Comparison of ENCODE assay signal across 30 mouse cellular contexts in genomic region chr1:177002951-177003350, GRCm38 (mm10).
DNase-seq lines count a peak whose midpoint lies in the region; ATAC-seq and TF ChIP-seq lines count a peak whose summit lies in the region.
"Had no signal": no experiment of that assay in that cellular context is flagged by ENCODE, and none has a peak within 500 bp of the region (broad histone marks: within the 10 kb centered on the region; RNA-seq: fewer than 3 reads in every experiment).

No protein-coding gene starts in this region.

- H3K27ac ChIP-seq in embryonic facial prominence, embryonic 12.5 days, result no peak overlapping the region
- no peak overlapping the region for H3K27ac ChIP-seq in embryonic facial prominence, embryonic 10.5 days (replicated peaks)
- H3K27ac ChIP-seq in midbrain, embryonic 10.5 days (replicated peaks), result peak overlapping the region; percentile 53
- H3K27ac ChIP-seq in midbrain, embryonic 14.5 days (replicated peaks; ENCODE audit: low read depth, low read length), result no peak overlapping the region
- no peak overlapping the region for H3K27ac ChIP-seq in forebrain, embryonic 11.5 days (ENCODE audit: low read depth, low read length)
- H3K27ac ChIP-seq in forebrain, embryonic 16.5 days (ENCODE audit: low read length), result peak overlapping the region; percentile 48
- H3K27ac ChIP-seq in intestine, postnatal 0 days (ENCODE audit: low read depth, low read length), result no peak overlapping the region
- H3K27ac ChIP-seq: gastrocnemius, adult 2 months; layer of hippocampus, adult 2 months; left cerebral cortex, adult 2 months; limb, embryonic 13.5 days; stomach, embryonic 15.5 days had no signal

- H3K9me3 ChIP-seq in embryonic facial prominence, embryonic 12.5 days, result no peaks in the 10 kb centered on the region
- no peaks in the 10 kb centered on the region for H3K9me3 ChIP-seq in embryonic facial prominence, embryonic 10.5 days
- no peaks in the 10 kb centered on the region for H3K9me3 ChIP-seq in midbrain, embryonic 10.5 days (replicated peaks)
- H3K9me3 ChIP-seq in midbrain, embryonic 14.5 days (ENCODE audit: control insufficient read depth, low read length), result no peaks in the 10 kb centered on the region
- H3K9me3 ChIP-seq in forebrain, embryonic 11.5 days (ENCODE audit: control insufficient read depth, low read length), result no peaks in the 10 kb centered on the region
- no peaks in the 10 kb centered on the region for H3K9me3 ChIP-seq in forebrain, embryonic 16.5 days (ENCODE audit: control insufficient read depth, low read length)
- H3K9me3 ChIP-seq in intestine, postnatal 0 days (ENCODE audit: control insufficient read depth), result no peaks in the 10 kb centered on the region
- H3K9me3 ChIP-seq: limb, embryonic 13.5 days; megakaryocyte, embryonic 14.5 days; stomach, embryonic 15.5 days had no signal

- 0 out of 2 replicates have a peak, but pooled peaks cover under 1% of the 10 kb centered on the region for H3K27me3 ChIP-seq in embryonic facial prominence, embryonic 12.5 days
- H3K27me3 ChIP-seq in embryonic facial prominence, embryonic 10.5 days (replicated peaks; ENCODE audit: low read depth, poor library complexity, severe bottlenecking), result peaks cover 4% of the 10 kb centered on the region; the same call in 1 of the 2 replicates
- no peaks in the 10 kb centered on the region for H3K27me3 ChIP-seq in midbrain, embryonic 10.5 days (ENCODE audit: low read depth, poor library complexity, severe bottlenecking)
- no peaks in the 10 kb centered on the region for H3K27me3 ChIP-seq in midbrain, embryonic 14.5 days (ENCODE audit: control insufficient read depth, insufficient read depth, low read length)
- no peaks in the 10 kb centered on the region for H3K27me3 ChIP-seq in forebrain, embryonic 11.5 days (ENCODE audit: control insufficient read depth, insufficient read depth, low read length)
- no peaks in the 10 kb centered on the region for H3K27me3 ChIP-seq in forebrain, embryonic 16.5 days (replicated peaks; ENCODE audit: control insufficient read depth, insufficient read depth, low read length)
- H3K27me3 ChIP-seq in intestine, postnatal 0 days (replicated peaks; ENCODE audit: control insufficient read depth, insufficient read depth, low read length), result no peaks in the 10 kb centered on the region
- H3K27me3 ChIP-seq: CH12.LX; megakaryocyte, embryonic 14.5 days; stomach, embryonic 15.5 days had no signal

- H3K4me3 ChIP-seq in embryonic facial prominence, embryonic 12.5 days, result no peak overlapping the region
- no peak overlapping the region for H3K4me3 ChIP-seq in embryonic facial prominence, embryonic 10.5 days
- no peak overlapping the region for H3K4me3 ChIP-seq in midbrain, embryonic 10.5 days
- no peak overlapping the region for H3K4me3 ChIP-seq in midbrain, embryonic 14.5 days (replicated peaks; ENCODE audit: low read depth, low read length)
- H3K4me3 ChIP-seq in forebrain, embryonic 11.5 days (ENCODE audit: low read depth, low read length), result no peak overlapping the region
- H3K4me3 ChIP-seq in forebrain, embryonic 16.5 days (replicated peaks; ENCODE audit: low read length), result no peak overlapping the region
- no peak overlapping the region for H3K4me3 ChIP-seq in intestine, postnatal 0 days (ENCODE audit: low read depth, low read length)
- H3K4me3 ChIP-seq: erythroblast, embryonic 14.5 days; gastrocnemius, adult 2 months; layer of hippocampus, adult 2 months; left cerebral cortex, adult 2 months; limb, embryonic 13.5 days; megakaryocyte, embryonic 14.5 days; stomach, embryonic 15.5 days had no signal

- DNase-seq in embryonic facial prominence, embryonic 10.5 days (ENCODE audit: low spot score), result no peak
- DNase-seq in midbrain, embryonic 10.5 days (ENCODE audit: low spot score), result no peak
- DNase-seq in midbrain, embryonic 14.5 days, result no peak
- peak; percentile 62 for DNase-seq in forebrain, embryonic 11.5 days (ENCODE audit: low spot score)
- no peak for DNase-seq in kidney, adult 8-10 months
- DNase-seq: adrenal gland, adult 2 months; cerebellum, adult 9-10 months; cerebellum, postnatal 36 days; gastrocnemius, adult 2 months; gastrocnemius, postnatal 36 days; heart, adult 18-20 months; heart, postnatal 36 days; kidney, adult 18-20 months; kidney, postnatal 36 days; lung, postnatal 4 days; right cerebral cortex, postnatal 25 days had no signal

- ATAC-seq in embryonic facial prominence, embryonic 12.5 days (ENCODE audit: insufficient number of reproducible peaks, insufficient read depth, low FRiP score, low TSS enrichment), result peak; percentile 32; the same call in 1 of the 2 replicates
- ATAC-seq in midbrain, embryonic 14.5 days (ENCODE audit: low FRiP score, low TSS enrichment), result no peak; the same call in 1 of the 2 replicates
- peak; percentile 61 for ATAC-seq in forebrain, embryonic 11.5 days (replicated peaks; ENCODE audit: low FRiP score)
- ATAC-seq in forebrain, embryonic 16.5 days, result peak; percentile 68
- ATAC-seq in intestine, postnatal 0 days, result no peak
- ATAC-seq: activated CD4-positive, CD25-positive, alpha-beta regulatory T cell, adult 4 months; inflammation-experienced regulatory T-cells, adult 6 months had no signal

- H3K4me2 ChIP-seq in embryonic facial prominence, embryonic 12.5 days (replicated peaks), result no peak overlapping the region
- no peak overlapping the region for H3K4me2 ChIP-seq in midbrain, embryonic 14.5 days (ENCODE audit: low read length)
- no peak overlapping the region for H3K4me2 ChIP-seq in forebrain, embryonic 11.5 days (ENCODE audit: low read depth, low read length, severe bottlenecking)
- H3K4me2 ChIP-seq in forebrain, embryonic 16.5 days (ENCODE audit: low read length), result no peak overlapping the region
- no peak overlapping the region for H3K4me2 ChIP-seq in intestine, postnatal 0 days (replicated peaks; ENCODE audit: low read depth)
- H3K4me2 ChIP-seq: heart, embryonic 11.5 days; limb, embryonic 13.5 days; liver, embryonic 11.5 days; stomach, embryonic 15.5 days had no signal

- no peaks in the 10 kb centered on the region for H3K36me3 ChIP-seq in embryonic facial prominence, embryonic 12.5 days
- H3K36me3 ChIP-seq in embryonic facial prominence, embryonic 10.5 days (replicated peaks), result no peaks in the 10 kb centered on the region
- H3K36me3 ChIP-seq in midbrain, embryonic 10.5 days, result no peaks in the 10 kb centered on the region
- H3K36me3 ChIP-seq in midbrain, embryonic 14.5 days (ENCODE audit: control insufficient read depth, insufficient read depth, low read length), result no peaks in the 10 kb centered on the region
- no peaks in the 10 kb centered on the region for H3K36me3 ChIP-seq in forebrain, embryonic 11.5 days (ENCODE audit: control insufficient read depth, insufficient read depth, low read length)
- H3K36me3 ChIP-seq in forebrain, embryonic 16.5 days (ENCODE audit: control insufficient read depth, insufficient read depth), result no peaks in the 10 kb centered on the region
- no peaks in the 10 kb centered on the region for H3K36me3 ChIP-seq in intestine, postnatal 0 days (ENCODE audit: control insufficient read depth, insufficient read depth)
- H3K36me3 ChIP-seq: stomach, embryonic 15.5 days had no signal

- TF ChIP-seq CTCF in intestine, postnatal 0 days (IDR thresholded peaks at IDR 0.05; ENCODE audit: low read depth), result no peak

- peaks cover 32% of the 10 kb centered on the region for H3K4me1 ChIP-seq in embryonic facial prominence, embryonic 12.5 days
- H3K4me1 ChIP-seq in embryonic facial prominence, embryonic 10.5 days, result peaks cover 43% of the 10 kb centered on the region
- peaks cover 67% of the 10 kb centered on the region for H3K4me1 ChIP-seq in midbrain, embryonic 10.5 days
- peaks cover 24% of the 10 kb centered on the region for H3K4me1 ChIP-seq in midbrain, embryonic 14.5 days (ENCODE audit: control insufficient read depth, insufficient read depth, low read length)
- peaks cover 22% of the 10 kb centered on the region for H3K4me1 ChIP-seq in forebrain, embryonic 11.5 days (replicated peaks; ENCODE audit: control insufficient read depth, insufficient read depth, low read length)
- H3K4me1 ChIP-seq in forebrain, embryonic 16.5 days (replicated peaks; ENCODE audit: control insufficient read depth, insufficient read depth, low read length), result peaks cover 37% of the 10 kb centered on the region
- H3K4me1 ChIP-seq in intestine, postnatal 0 days (replicated peaks; ENCODE audit: control insufficient read depth, insufficient read depth, low read length), result no peaks in the 10 kb centered on the region

- WGBS in embryonic facial prominence, embryonic 12.5 days, result 46% methylated on average over 6 of the region's 6 CpGs
- 54% methylated on average over 6 of the region's 6 CpGs for WGBS in embryonic facial prominence, embryonic 10.5 days
- 51% methylated on average over 6 of the region's 6 CpGs for WGBS in midbrain, embryonic 10.5 days
- WGBS in midbrain, embryonic 14.5 days, result 44% methylated on average over 6 of the region's 6 CpGs
- WGBS in forebrain, embryonic 11.5 days, result 21% methylated on average over 6 of the region's 6 CpGs
- WGBS in forebrain, embryonic 16.5 days, result 3% methylated on average over 6 of the region's 6 CpGs
- WGBS in intestine, postnatal 0 days, result 73% methylated on average over 6 of the region's 6 CpGs

- no peak overlapping the region for H3K9ac ChIP-seq in embryonic facial prominence, embryonic 12.5 days
- no peak overlapping the region for H3K9ac ChIP-seq in midbrain, embryonic 14.5 days (replicated peaks; ENCODE audit: low read length)
- no peak overlapping the region for H3K9ac ChIP-seq in forebrain, embryonic 11.5 days (ENCODE audit: low read length)
- peak overlapping the region; percentile 22; the same call in 1 of the 2 replicates for H3K9ac ChIP-seq in forebrain, embryonic 16.5 days (replicated peaks; ENCODE audit: low read depth, low read length)
- H3K9ac ChIP-seq in intestine, postnatal 0 days (ENCODE audit: low read depth, low read length), result no peak overlapping the region
- H3K9ac ChIP-seq: limb, embryonic 13.5 days; stomach, embryonic 15.5 days had no signal

Comparison
In these comparisons a context has a peak if more than half of its experiments do, and no peak if none do; other contexts are left out.
1. H3K27ac ChIP-seq: peak in midbrain, embryonic 10.5 days (single experiment) and forebrain, embryonic 16.5 days (single experiment); none in embryonic facial prominence, embryonic 12.5 days (single experiment), embryonic facial prominence, embryonic 10.5 days (single experiment), midbrain, embryonic 14.5 days (single experiment), forebrain, embryonic 11.5 days (single experiment) and intestine, postnatal 0 days (single experiment).
2. ATAC-seq: peak in embryonic facial prominence, embryonic 12.5 days (single experiment), forebrain, embryonic 11.5 days (single experiment) and forebrain, embryonic 16.5 days (single experiment); none in midbrain, embryonic 14.5 days (single experiment) and intestine, postnatal 0 days (single experiment).